Mouse (Mus musculus) gastrocnemius, adult 8-10 months (tissue): ENCODE data around the gene Krt42. TPM values are rescaled to one million over a fixed set of nuclear protein-coding genes. Genes with fewer than 3 reads are reported as not detected.
"Not testable (repeated sequence)": the region's sequence is repeated elsewhere in the genome, so short reads cannot be mapped to it uniquely, and the experiment has no call there.

Experiments
- DNase-seq, 2 experiments: peaks; one replicate each; pipeline ENCODE4 v3.0.0; 2022; ENCODE audit warnings: low spot score in 2 of 2
- total RNA-seq, 4 experiments: library from RNA; stranded (reverse); gene quantifications; 2 replicates each; pipeline ENCODE4 v1.2.4; 2022

The Krt42 gene
- not detected for total RNA-seq

DNA sequence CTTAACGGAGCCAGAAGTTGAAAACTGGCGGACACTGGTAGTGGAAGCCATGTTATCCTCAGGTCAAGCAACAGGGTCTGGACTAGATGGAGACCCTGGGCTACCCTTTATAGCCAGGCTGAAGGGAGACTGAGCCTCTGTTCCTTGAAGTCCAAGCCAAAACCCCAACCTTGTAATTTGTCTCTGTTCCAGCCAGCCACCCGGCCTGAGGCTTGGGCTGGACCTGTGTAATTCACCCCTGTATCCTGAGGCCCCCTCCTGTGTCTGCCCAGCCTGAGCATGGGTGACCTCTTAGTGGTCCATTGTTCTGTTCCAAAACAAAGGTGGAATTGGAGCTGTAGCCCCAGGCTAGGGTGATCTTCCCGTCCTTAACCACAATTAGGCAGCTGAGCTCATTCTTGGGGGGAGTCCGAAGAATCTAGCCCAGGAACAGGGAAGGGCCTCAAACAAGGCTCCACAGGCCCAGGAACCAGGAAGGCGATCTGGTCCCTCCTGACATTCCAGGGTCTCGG, at the start of gene Krt42:
Krt42 (minus strand) TSS at position 51 of the 512 bp plus-strand sequence.
- DNase-seq, result no peak

DNA sequence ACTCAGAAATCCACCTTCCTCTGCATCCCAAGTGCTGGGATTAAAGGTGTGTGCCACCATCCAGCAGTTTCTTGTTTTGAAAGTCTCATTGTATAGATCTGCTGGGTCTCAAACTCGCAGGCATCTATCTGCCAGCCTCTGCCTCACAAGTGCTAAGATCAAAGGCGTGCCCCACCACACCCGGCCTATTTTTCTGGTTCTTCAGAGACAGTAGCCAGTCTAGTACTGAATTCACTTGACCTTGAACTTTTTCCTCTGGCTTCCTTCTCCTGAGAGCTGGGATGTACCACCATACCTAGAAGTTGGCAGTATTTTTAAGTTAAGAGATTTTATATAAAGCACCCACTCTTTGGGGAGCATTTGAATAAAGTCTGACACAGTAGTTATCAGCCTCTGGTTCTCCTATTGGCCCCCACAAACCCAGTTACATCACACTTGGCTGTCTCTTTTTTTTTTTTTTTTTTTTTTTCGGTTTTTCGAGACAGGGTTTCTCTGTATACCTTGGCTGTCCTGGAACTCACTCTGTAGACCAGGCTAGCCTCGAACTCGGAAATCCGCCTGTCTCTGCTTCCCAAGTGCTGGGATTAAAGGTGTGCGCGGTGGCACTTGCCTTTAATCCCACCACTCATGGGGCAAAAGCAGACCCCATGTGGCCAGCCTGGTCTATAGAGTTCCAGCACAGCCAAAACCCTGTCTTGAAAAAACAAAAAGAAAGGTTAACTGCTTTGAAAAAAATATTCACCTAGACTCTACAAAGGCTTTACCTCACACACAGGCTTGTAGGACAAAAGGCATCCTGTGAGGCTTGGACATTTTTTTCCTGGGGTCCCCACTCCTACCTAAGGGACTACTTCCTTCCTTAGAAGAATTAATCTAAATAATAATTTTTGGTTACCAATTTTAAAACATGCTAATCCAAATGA, 49.1 kb upstream of the Krt42 start:
- no peak for DNase-seq

DNA sequence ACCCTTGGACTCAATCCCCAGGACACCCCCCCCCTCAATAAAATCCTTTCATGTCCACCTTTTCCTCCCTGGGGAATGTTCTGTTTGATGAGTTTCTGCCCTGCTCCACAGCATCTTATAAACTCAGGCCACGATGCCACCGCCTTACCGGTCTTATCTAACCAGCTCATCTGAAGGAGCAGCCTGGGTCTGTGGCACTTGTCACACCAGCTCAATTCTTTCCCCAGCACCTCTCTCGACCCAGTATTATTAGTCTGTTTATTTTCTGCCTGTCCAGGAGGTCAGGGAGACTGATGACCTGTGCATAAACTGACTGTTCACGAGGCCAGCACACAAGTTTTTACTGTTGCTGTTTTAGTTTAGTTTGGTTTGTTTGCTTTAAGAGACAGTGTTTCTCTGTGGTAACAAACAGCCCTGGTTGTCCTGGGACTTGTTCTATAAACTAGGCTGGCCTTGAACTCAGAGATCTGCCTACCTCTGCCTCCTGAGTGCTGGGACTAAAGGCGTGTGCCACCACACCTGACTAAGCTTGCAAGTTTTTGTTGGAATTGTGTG, 48.2 kb upstream of the Krt42 start:
- no peak for DNase-seq

DNA sequence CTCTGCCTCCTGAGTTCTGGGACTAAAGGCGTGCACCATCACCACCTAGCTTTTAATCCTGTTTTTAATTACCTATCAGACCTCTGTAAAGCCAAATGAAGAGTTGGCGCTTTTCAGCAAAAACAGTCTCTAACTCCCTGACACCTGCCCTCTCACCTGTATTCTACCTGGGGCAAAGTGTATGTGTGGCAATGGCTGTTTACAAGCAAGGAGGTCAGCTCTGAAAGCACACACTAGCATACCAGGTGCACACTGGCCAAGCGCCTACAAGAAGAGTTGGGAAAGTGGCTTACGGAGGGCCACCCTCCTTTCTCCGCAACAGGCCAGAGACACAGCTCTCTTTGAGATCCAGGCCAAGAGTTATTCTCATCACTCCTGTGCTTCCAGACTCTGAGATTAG, 45.8 kb upstream of the Krt42 start:
- DNase-seq, result no peak

DNA sequence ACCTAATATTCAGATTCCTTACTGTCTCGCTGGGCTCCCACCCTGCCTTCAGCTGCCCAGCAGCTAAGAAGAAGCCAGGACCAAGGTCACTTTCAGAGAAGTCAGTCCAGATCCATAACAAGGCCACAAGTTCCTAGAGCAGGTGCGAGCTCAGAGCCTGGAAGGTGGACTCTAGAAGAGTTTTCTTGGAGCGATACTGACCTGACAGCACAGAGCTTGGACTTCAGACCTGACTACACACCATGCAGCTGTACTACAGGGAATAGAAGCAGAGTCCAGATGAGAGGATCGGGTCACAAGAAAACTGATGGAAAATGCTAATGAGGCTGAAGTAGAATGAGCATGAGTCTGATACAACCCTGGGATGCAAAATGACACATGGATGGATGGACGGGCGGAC, 43.8 kb upstream of the Krt42 start:
- no peak for DNase-seq

DNA sequence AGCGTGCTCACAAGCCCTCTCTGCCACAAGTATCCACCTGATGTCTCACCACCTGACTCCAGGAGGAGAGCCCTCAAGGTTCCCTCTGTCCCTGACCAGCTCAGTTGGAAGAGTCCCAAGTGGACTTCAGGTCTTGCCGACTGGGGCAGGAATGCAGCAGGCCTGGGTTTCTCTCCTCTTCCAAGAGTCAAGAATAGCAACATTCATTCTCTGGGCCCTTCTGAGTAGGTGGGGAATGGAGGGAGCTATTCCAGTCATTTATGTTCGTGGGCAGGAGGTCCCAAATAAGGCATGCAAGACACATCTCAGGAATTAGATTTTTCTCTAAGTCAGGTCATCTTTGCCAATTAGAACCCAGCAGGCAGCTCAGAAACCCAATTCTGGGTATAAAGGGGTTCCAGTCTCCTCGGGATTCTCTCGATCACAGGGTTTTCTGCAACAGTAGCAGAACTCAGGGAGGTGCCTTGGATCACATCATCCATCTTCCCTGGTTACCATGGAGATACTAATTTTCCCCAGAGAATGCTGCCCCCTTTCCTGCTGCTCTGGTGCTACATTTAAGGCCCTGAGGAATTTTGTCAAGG, 42.5 kb upstream of the Krt42 start:
- peak in 1 of 2 experiments; percentile 24 for DNase-seq

DNA sequence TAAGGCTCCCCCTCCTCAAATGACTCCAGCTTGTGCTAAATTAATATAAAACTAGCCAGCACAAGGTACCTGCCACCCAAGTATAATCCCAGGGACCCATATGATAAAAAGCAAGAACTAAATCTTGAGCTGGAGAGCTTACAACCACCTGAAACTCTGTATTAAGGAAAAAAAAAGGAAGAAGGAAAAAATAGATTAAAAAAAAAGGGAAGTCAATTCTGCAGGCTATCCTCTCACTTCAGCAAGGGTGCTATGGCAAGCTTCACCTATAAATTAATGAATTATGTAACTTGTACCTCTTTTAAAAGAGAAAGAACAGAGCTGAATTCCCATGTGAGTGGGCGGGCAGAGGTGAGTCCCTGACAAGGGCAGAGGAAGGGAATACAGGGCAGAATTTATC, 42.0 kb upstream of the Krt42 start:
- no peak for DNase-seq

DNA sequence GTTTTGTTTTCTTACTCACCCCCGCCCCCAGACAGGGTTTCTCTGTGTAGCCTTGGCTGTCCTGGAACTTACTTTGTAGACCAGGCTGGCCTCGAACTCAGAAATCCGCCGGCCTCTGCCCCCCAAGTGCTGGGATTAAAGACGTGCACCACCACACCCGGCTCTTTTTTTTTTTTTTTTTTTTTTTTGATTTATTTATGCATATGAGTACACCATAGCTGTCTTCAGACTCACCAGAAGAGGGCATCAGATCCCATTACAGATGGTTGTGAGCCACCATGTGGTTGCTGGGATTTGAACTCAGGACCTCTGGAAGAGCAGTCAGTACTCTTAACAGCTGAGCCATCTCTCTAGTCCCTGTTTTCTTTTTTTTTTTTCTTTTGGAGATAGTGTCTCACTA, 39.0 kb upstream of the Krt42 start:
- DNase-seq, result not testable (repeated sequence)

DNA sequence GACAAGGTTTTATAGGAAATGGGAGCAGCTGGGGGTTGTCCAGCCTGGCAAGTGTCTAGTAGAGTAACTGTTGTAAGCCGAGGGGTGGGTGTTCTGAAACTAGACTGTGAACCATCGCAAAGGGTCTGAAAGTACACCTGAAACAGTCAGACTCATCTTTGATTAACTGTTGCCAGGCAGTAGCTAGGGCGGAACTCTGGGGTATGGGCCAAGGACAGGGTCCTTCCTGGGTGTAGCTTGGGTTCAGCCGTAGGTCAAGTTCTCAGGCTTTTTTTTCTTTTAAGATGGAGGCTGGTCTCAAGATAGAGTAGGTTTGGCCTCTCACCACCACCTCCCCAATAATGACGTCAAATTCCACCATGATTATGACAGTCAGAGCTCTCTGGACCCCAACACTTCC, 38.2 kb upstream of the Krt42 start:
- DNase-seq, result no peak

DNA sequence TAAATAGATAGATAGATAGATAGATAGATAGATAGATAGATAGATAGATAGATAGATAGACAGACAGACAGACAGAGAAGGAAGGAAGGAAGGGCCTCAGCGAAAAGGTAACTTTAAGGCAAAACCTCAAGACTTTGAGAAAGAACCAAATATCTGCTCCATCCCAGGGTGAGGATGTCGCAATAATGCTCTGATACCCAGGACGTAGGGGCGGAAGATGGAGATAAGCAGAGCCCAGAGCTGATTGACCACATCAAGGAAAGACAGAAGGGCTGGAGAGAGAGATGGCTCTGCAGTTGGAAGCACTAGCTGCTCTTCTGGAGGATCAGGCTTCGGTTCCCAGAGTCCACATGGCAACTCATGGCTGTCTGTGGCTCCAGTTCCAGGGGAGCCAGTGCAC, 31.6 kb upstream of the Krt42 start:
- DNase-seq, result no peak

DNA sequence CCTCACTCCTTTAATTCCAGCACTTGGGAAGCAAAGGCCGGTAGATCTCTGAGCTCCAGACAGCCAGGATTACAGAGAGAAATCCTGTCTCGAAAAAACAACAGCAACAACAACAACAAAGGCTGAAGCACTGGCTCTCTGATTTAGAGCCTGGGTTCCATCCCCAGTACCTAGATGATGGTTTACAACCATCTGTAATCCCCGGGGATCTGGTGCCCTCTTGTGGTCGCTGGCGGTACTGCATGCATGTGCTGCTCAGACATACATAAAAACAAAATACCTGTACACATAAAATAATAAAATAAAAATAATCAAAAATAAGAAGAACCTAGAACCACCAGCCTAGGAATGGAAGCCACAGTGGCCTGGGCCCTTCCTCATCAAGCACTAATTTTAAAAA, 30.6 kb upstream of the Krt42 start:
- no peak for DNase-seq

DNA sequence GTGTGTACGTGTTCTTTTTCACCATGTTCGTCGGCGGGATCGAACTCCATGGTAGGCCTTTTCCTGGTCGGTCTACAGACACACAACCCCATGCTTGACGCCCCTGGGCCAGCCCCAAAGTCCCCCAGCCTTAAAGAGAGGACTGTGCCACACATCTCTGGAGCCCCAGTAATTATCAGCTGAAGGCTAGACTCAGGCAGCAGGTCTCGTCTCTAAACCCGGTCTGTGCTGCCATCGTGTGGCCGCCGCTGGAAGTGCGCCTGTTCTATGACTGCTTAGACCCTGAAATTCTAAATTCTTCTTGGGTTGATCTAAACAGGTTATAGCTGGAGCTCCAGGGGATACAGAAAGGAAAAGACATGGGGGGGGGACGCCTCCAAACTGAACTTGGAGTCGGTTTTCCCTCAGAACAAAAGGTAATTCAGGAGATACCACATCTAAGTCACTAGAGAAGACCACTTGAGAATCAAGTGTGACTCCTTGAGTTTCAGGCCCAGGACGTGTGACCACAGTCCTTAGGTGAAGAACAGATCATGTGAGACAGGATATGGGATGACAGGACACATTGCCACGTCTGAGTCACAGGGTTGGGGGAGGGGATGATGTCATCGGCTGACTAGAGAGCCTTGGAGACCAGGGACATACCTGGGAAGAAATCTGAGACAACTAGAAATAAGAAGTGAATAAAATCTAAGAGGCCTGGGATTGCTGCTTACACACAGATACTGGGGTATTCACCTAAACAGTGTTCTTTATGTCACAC, 28.8 kb upstream of the Krt42 start:
- peak; percentile 53 to 66 for DNase-seq

DNA sequence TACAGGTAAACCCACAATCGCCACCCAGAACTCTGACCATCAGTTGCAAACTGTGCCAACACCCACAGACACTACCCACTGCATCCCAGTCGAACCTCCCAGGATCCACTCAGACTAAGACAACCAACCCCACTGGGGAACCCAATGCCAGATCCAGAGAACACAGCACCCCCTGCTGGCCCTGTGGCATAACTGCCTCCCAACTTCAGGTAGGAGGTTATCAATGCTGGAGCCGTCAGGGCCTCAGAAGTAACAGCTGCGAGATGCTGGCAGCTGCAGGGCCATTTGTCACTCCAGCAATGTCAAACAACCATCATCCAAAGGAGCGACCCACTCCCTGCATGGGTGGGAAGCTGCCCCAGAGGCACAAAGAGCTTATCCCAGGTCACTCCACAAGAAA, 28.1 kb upstream of the Krt42 start:
- no peak for DNase-seq

DNA sequence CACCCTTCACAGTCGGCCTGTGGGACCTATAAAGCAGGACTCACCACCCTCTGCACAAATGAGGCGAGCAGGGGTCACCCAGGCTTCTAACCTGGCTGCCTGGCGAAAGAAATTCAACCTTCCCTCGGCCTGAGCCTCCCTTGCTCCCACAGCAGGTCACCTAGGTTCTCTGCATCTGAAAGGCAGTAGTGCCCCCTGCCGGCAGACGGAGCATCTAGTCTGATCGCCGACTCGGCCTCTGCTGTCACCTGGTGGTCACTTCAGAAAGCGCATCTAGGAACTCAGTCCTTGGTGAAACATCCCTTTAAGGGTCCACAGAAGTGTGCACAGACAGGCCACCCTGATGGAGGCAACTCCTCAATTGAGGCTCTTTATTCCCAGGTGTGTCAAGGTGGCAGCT, 25.6 kb upstream of the Krt42 start:
- peak; percentile 51 to 52 for DNase-seq

DNA sequence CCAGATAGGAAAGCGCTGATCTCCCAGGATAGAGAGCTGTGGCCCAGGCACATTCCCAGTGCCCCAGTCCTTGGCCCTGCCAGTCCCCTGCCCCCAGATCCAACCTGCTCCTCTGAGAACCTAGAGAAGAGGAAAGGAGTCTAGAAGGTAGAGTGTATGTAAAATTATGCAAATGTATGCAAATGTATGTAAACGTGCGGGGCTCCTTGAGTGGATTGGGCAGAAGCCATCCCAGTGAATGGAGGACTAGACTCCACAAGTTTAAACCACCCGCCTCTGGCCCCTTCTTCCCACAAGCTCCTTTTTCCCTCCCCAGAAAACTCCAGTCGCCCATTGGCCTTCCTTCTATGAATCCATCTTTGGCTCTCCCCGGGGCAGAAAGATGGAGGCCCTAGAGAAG, 23.2 kb upstream of the Krt42 start:
- DNase-seq, result no peak

DNA sequence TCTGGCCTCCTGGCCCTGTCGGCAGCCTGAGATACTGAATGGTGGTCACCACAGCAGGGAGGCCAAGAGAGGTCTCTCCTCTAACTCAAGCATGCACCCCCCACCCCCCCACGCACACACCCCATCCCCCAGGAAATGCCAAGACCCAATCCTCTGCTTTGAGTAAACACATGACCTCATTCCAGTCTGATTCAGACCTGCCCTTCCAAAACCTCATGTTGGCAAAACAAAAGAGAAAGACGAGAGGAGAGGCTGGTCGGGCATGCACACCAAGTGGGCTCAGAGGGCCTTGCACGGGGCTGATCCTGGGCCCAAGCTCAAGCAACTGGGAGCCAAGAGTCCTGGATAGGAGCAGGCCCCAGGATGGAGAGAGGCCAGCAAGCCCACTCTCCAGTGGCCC, 20.6 kb upstream of the Krt42 start:
- DNase-seq, result no peak

DNA sequence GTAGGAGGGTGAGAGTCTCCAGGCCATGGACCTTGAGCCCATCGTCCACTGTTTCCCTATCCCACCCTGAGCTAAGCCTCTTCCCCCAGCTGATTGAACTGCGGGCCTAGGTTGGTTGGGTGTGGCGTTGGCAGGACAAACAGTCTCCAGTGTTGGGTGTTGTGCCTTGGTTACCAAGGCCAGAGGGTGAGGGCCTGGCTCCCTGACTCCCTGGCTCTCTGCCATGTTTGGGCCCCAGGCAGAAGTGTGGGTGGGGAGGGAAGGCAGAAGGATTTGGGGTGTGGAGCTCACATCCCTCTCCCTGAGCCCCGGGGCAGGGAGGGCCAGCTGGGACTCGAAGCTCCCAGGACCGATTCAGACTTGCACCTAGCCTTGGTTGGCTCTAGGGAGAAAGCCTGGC, 19.3 kb upstream of the Krt42 start:
- no peak for DNase-seq

DNA sequence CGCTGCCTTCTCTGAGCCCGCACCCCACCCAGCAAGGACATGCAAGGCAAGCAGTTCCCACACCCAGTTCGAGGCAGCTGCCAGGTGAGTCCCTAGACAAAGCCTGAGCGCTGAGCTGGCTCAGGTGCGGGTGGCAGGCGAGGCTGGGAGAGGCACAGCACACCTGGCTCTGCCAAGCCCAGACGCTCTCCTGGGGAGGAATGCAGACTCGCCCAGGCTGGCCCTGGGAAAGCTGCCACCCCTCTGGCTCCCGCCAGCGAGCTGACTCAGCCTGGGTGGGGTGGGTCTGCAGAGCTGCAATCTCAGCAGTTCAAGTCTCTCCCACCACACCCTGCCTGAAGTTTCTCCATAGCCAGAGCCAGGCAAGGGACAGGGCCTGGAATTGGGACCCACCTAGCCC, 17.4 kb upstream of the Krt42 start:
- peak; percentile 34 to 57 for DNase-seq

DNA sequence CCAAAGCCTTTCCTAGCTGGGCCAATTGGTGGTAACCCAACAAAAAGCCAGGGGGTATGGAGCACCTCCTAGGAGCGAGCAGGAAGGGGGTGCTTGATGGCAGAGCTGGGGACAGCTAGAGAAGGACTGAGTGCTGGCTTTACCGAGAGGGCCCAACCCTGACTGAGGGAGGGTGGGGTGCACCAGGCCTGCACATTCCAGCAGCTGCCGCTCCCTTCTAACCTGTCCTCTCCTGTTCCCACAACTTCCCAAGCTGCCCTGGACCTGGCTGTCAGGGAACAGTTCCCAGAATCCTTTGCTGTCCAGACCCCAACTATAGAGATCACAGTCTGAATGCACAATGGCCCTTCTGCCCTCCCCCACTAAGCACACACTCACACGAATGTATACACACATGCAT, 15.3 kb upstream of the Krt42 start:
- no peak for DNase-seq

DNA sequence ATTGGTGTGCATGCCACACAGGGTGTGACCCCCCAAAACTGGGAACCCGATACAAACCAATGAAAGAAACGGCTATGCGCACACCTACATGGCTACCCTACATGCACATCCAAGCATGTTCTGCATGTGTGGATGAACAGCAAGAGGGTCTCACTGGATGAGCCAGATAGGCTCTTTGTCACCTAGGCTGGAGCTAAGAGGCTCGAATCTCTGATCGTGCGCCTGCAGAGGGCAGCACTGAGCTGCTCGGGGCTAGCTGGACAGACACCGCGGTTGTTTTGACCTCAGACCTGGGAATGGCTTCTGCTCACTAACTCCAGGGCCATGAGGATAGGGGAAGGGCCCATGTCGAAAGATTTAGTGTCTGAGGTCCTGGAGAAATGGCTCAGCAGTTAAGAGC, 12.9 kb upstream of the Krt42 start:
- DNase-seq, result peak; percentile 49 to 69

DNA sequence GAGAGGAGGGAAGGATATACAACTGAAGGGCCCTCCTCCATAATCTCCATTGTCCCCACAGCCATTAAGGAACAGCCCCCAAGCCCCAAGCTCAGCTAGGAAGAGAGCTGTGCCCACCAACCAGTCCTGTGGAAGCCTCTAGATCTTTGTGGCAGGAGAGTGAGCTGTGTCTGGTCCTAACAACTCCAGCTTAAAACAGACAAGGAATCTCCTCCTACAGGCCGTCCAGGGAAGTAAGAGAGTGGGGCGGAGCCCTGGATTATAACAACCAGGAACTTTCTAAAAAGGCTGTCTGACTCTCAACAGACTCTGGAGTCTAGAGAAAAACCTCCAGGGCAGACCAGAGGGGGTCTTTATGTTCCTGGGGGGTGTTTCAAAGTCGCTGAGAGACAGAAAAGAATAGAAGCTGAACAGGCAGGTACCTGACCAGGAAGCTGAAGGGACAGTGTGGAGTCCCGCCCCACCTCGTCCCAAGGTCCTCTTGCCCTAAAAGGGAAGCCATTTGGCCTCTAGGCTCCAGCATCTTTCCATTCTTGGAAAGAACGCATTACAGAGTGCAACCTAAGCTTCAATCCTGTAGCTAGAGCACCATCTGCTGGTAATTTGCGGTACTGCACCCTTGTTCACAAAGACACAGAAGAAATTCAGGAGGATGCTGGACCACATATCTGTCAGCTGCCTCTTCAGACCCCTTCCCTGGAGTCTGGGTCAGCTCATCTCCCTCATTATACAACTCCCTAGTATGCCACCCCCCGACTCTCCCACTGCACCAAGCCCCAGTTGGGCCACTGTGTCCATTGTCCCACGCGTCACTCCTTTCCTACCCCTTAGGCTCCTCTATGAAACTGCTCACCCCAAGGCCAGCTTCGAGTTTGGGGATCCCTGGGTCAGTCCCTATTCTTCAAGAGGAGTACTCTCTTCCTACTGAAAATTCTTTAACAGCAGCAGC, 12.2 kb upstream of the Krt42 start:
- DNase-seq, result peak; percentile 61 to 65
